Mouse (Mus musculus): ENCODE data around the gene Ly6g6d.

The Ly6g6d gene

DNA sequence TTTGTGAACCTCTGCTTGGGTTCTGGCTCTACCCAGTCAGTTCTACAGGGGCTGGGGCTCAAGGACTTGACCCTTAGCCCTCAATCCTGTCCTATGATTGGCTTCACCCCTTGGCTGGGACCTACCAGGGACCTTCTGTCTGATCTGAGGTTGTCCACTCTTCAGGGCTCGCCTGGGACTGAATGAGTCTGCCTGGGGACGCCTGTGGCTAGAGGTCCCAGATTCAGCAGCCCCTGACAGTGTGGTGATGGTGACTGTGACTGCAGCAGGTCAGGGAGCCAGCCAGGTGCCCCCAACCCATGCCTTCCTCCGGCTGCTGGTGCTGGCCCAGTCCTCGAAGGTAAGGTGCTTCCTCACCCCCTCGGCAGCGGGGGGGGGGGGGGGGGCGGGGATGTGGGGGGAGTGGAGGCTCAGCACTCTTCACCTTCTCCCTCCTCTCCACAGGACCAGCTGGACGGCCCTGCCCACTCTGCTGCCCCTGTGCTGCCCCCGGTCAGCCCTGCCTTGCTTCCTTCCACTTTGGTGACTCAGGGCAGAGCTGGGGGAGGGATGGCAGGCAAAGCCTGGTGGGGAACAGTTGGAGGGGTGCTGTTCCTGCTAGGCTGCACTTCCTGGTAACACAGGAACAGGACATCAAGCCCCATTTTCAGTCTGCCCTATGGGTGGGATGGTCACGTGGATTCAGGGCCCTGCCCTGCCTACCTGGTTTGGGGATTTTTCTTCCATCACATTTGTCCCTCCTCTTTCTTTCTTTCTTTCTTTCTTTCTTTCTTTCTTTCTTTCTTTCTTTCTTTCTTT is 53.0 kb downstream of the Ly6g6d start:
- no peak for DNase-seq (ENCODE audit: low spot score in 2 of 2)

GRCm38 (mm10) chr17:35024261-35024660 is 53.6 kb downstream of the Ly6g6d start:
- DNase-seq (ENCODE audit: low spot score in 2 of 2), result no peak

DNA sequence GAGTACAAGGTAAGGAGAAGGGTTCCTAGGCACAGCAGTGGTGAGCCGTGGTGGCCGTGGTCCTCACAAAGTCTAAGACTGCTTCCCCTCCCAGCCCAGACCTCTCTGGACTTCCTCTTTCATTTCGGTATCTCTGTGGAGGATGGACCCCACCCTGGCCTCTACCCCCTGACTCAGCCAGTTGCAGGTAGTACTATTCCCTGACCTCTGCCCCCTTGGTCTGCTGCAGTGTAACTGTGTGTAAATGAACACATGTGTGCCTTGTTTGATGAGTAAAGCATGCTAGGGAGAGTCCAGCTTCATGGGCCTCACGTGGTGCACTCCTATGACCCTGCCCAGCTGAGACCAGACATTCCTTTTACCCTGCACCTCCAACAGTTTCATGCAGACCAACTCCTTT is 54.1 kb downstream of the Ly6g6d start:
- DNase-seq (ENCODE audit: low spot score in 2 of 2), result no peak

GRCm38 (mm10) chr17:35023221-35023620 is 54.6 kb downstream of the Ly6g6d start:
- DNase-seq (ENCODE audit: low spot score in 2 of 2), result no peak

- no peak for DNase-seq (ENCODE audit: low spot score in 2 of 2)
Measured at GRCm38 (mm10) chr17:35022541-35023060, 55.3 kb downstream of the Ly6g6d start.

GRCm38 (mm10) chr17:35021842-35022477 is 55.9 kb downstream of the Ly6g6d start:
- no peak for DNase-seq (ENCODE audit: low spot score in 2 of 2)
